Mouse (Mus musculus) B cell, adult 2 months (primary cell): ENCODE measurements around the gene Lamc3.

Experiments
- DNase-seq, 2 experiments: peaks; one replicate each; pipeline ENCODE4 v3.0.0; 2022

Lamc3 gene

GRCm38 (mm10) chr2:31887030-31887429, at the start of gene Lamc3:
Gene Lamc3, plus strand, starts transcription at chr2:31887291.
- peak; percentile 63 to 65 for DNase-seq

GRCm38 (mm10) chr2:31838868-31839267, 48.2 kb upstream of the Lamc3 start:
- no peak for DNase-seq

- DNase-seq: no peak
Observed at GRCm38 (mm10) chr2:31844729-31845136, 42.4 kb upstream of the Lamc3 start.

GRCm38 (mm10) chr2:31845512-31845895, 41.6 kb upstream of the Lamc3 start:
- DNase-seq: no peak

DNA sequence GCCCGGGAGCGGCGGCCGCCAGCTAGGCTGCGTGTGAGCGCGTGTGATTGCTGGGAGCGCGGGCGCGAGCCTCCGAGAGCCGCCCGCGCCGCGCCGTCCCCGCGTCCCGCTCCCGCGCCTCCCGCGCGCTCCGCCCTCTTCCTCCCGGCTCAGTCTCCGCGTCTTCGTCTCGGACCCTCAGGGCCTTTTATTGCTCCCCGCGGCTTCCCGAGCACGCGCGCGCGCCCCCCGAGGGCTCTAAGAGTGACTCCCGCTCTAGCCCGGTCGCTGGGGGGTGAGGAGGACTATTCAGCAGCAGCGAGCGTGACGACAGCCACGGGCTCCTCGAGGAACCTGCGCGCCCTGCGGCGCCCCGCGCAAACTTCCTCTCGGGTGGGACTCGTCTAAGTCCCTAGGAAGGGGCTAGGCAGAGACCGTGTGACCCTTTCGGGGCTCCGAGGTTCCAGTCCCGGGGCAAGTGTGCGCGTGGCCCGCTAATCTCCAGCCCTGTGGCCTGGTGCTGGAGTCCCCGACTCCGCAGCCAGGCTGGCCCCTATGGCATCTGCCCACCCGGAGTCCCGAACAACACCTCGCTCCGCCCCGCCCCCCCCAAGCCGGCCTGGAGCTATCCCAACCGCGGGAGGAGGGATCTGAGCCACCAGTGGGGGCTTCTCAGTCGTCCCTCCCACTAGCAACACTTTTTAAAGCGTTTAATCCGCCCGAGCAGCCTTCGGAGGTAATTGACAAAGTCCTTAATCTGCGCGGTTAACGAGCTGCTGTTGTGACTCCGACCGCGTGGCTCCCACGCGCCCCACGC, 41.0 kb upstream of the Lamc3 start, which contains the start of gene Fibcd1:
Fibcd1 (minus strand) TSS at position 110 of the 796 bp plus-strand sequence.
- DNase-seq: peak; percentile 29 to 38

DNA sequence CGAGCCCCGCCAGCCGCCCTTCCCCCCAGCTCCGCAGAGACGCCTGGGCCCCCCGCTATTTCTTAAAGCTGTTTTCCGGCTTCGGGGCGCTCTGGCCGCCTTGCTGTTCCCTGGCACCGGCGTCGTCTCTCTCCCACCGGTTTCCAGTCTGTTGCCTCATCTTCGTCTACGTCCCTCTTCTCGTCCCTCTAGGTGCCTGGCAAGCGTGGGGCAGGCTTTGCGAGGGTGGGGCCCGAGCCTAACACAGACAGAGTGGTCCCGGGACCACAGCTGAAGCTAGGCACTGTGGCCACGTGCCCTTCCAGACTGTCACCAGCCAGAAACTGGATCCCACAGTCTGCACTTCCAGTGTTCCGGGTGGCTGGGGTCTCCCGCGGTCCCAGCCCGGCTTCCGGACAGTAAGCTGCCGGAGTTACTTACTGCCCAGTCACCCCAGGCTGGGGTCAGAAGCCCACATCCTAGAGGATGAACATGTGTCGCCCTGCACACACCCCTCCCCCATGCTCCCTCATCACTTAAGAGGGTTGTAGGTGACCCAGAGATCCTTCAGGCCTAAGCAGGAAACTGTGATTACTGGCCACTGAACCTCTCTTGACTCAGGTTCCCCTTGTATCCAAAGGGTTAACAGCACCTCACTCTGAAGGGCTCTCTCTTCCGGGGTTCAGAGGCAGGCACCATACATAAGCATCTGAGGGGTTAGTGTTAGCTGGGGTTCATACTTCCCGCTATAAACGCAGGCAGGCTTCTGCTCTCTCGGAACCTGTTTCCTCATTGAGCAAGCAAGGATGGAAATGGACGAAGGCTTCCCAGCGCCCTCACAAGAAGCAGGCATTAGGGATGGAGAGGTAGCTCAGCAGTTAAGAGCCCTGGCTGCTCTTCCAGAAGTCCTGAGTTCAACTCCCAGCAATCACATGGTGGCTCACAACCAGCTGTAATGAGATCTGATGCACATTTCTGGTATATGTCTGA, 40.1 kb upstream of the Lamc3 start:
- DNase-seq: peak in 1 of 2 experiments; percentile 13

- peak; percentile 64 to 68 for DNase-seq
Observed at GRCm38 (mm10) chr2:31847908-31848307, 39.2 kb upstream of the Lamc3 start.

GRCm38 (mm10) chr2:31850141-31850540, 37.0 kb upstream of the Lamc3 start:
- no peak for DNase-seq

DNA sequence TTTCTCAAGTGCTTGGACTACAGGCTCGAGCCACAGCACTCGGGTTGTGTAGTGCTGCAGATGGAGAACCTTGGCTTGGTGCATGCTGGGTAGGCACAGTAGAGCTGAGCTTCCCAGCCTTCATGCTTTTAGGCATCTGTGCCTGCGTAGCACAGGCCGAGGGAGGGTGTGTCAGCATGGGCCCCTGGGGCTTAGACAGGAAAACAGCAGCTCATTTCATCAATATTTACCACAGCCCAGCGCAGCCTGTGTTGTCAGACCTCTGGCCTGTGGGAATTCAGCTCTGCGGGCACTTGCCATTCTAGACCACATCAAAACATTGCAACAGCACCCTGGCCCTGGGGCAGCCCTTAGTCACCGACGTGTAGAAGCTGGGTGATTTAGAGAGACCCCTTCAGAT, 31.1 kb upstream of the Lamc3 start:
- no peak for DNase-seq

DNA sequence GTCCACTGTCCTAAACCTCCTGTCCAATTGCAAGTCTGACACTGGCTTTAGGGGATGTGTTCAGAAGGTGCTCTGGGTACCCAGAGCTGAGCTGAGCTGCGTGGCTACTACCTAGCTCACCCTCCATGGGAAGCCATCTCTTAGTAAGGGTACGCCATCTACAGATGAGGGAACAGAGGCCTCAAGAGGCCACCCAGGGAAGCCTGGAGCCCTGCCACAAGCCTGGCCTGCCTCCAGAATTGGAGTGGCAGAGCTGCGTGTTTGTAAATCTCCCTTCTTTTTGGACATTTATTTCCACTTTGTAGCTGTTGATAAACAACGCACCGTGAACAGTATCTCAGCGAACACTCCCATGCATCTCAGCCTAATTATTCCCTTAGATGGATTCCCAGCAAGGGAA, 29.9 kb upstream of the Lamc3 start:
- no peak for DNase-seq

GRCm38 (mm10) chr2:31858500-31858899, 28.6 kb upstream of the Lamc3 start:
- DNase-seq: no peak

DNA sequence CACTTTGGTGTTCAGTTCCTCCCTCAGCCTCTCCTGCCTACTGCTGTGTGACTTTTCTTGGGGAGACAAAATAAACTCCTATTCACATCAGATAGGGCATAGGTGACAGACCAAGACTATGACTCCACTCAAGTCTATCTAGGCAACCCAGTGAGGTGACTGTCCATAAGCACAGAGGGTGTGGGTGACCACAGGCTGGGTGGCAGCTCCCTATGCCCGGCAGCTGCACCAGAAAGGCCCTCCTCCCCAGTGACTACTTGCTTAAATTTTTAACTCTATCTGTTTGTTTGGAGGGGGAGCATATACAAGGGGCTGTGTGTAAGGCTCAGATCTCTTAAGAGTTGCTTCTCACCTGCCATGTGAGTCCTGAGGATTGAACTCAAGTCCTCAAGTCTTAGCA, 24.2 kb upstream of the Lamc3 start:
- DNase-seq: no peak

GRCm38 (mm10) chr2:31863766-31864165, 23.3 kb upstream of the Lamc3 start:
- no peak for DNase-seq

DNA sequence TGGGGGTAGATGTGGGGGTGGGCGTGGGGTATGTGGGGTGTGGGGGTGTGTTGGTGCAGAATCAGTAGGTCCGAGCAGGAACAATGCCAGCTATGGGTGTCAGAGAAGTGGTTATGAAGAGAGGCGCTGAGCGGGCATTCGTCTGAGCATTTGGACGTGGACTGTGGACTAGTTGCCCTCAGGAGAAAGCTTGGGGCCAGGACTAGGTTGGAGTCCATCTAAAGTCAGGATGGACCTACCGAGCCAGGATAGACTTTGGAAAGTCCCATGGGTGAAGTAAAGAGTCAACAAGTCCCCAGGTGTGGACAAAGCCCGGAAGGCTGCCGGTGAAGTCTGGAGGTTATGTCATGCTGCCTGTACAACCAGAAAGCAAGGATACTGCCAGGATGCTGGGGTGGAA, 22.2 kb upstream of the Lamc3 start:
- DNase-seq: no peak

- no peak for DNase-seq
Observed at GRCm38 (mm10) chr2:31865322-31865721, 21.8 kb upstream of the Lamc3 start.

GRCm38 (mm10) chr2:31865794-31866193, 21.3 kb upstream of the Lamc3 start:
- DNase-seq: no peak

- no peak for DNase-seq
Observed at GRCm38 (mm10) chr2:31867773-31868537, 19.1 kb upstream of the Lamc3 start.

DNA sequence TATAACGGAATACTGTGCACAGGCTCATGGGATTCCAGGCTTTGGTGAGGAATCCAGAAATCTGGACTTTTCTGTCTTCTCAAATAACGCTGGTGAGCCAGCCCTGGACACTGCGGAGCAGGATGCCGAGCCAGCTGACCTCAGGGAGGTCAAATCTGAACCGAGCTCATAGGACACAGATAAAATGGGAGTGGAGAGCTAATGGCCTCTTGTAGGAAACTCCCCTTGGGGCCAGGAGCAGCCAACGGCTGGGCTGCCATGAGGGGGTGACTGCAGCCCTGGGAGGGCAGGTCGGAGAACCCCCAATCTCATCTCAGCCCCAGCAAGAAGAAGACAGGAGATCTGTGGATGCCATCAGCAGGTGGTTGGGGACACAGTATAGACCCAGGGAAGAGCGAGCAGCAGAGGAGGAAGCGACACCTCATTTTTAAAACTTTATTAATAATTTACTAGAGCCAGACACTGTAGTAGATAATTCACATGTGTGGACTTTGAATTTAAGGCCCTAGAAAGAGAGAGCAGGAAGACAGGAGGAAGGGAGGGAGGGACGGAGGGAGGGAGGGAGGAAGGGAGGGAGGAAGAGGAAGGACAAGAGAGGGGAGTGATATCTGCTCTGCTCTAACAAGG, 18.4 kb upstream of the Lamc3 start:
- DNase-seq: no peak

DNA sequence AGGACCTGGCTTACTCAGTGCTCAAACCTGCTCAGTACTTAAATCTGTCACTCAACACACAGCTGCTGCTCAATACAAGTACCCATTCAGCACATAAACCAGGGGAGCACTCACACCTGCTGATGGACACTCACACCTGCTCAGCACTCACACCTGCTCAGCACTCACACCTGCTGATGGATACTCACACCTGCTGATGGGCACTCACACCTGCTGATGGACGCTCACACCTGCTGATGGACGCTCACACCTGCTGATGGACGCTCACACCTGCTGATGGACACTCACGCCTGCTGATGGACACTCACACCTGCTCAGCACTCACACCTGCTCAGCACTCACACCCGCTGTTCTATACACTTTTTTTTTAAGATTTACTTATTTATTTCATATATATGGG, 17.4 kb upstream of the Lamc3 start:
- no peak for DNase-seq

GRCm38 (mm10) chr2:31870683-31871082, 16.4 kb upstream of the Lamc3 start:
- DNase-seq: no peak

DNA sequence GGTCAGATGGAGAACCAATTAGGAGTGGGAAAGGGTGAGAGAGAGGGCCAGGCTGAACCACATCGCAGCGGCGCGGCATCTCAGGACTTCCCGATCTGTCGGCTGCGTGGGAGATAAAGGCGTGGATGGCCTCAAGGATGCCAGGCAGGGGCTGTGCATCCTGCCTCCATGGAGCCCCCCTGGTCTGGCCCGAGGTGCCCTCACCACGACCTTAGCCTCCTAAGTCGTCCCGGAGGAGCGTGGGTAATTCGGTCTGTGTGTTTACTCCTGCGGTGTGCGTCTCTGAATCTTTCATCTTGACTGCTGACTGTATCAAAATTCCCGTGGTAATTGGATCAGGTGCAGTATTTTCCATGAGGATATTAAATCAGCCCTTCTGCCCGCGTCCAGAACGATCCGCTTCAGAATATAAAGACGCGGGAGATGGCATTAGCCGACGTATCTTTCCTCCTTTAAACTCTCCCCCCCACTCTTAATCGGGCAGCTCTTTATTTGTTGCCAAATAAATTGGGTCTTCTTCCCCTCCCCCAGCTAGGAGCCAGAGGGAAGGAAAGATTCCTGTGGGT, 12.7 kb upstream of the Lamc3 start:
- no peak for DNase-seq

GRCm38 (mm10) chr2:31876446-31876845, 10.6 kb upstream of the Lamc3 start:
- no peak for DNase-seq
